Mouse (Mus musculus): ENCODE results near the gene Pimreg. TPM values are rescaled to one million over a fixed set of nuclear protein-coding genes. Genes with fewer than 3 reads are reported as not detected.

Pimreg gene
- polyA plus RNA-seq, 1 experiment from 2014 or later: 39.3 TPM

- Histone ChIP-seq H3K27me3 (ENCODE audit: control insufficient read depth, insufficient read depth, low read length) (peaks cover 6% of the 10 kb centered on the region), H3K4me2 (ENCODE audit: low read length) (peak overlapping the region; percentile 64), H3K9ac (replicated peaks; ENCODE audit: low read length) (peak overlapping the region; percentile 69), H3K4me3 (replicated peaks; ENCODE audit: low read depth, low read length) (peak overlapping the region; percentile 52), H3K27ac (replicated peaks; ENCODE audit: low read depth, low read length) (peak overlapping the region; percentile 79), H3K4me1 (ENCODE audit: control insufficient read depth, insufficient read depth, low read length) (0 out of 2 replicates have a peak, but pooled peaks cover 8% of the 10 kb centered on the region), H3K9me3 (ENCODE audit: control insufficient read depth, low read length) (no peaks in the 10 kb centered on the region), H3K36me3 (ENCODE audit: control insufficient read depth, insufficient read depth, low read length) (no peaks in the 10 kb centered on the region)
- ATAC-seq (ENCODE audit: low FRiP score, low TSS enrichment): peak; percentile 71
- WGBS: 1% methylated on average over 45 of the region's 45 CpGs
- peak; percentile 88 for DNase-seq
Measured at GRCm38 (mm10) chr11:72050895-72051858, 9.3 kb downstream of the Pimreg start.

GRCm38 (mm10) chr11:72052221-72052620, 10.4 kb downstream of the Pimreg start:
- no peak overlapping the region for H3K4me2 ChIP-seq (ENCODE audit: low read length)
- H3K36me3 ChIP-seq (ENCODE audit: control insufficient read depth, insufficient read depth, low read length): no peaks in the 10 kb centered on the region
- 63% methylated on average over 3 of the region's 3 CpGs for WGBS
- no peak for DNase-seq
- H3K27ac ChIP-seq (replicated peaks; ENCODE audit: low read depth, low read length): no peak overlapping the region
- no peak overlapping the region for H3K9ac ChIP-seq (replicated peaks; ENCODE audit: low read length)
- no peaks in the 10 kb centered on the region for H3K9me3 ChIP-seq (ENCODE audit: control insufficient read depth, low read length)
- ATAC-seq (ENCODE audit: low FRiP score, low TSS enrichment): no peak
- peaks cover 6% of the 10 kb centered on the region for H3K27me3 ChIP-seq (ENCODE audit: control insufficient read depth, insufficient read depth, low read length)
- no peak overlapping the region for H3K4me3 ChIP-seq (replicated peaks; ENCODE audit: low read depth, low read length)
- H3K4me1 ChIP-seq (ENCODE audit: control insufficient read depth, insufficient read depth, low read length): 0 out of 2 replicates have a peak, but pooled peaks cover 8% of the 10 kb centered on the region

GRCm38 (mm10) chr11:72052636-72053035, 10.8 kb downstream of the Pimreg start:
- Histone ChIP-seq H3K36me3 (ENCODE audit: control insufficient read depth, insufficient read depth, low read length) (no peaks in the 10 kb centered on the region), H3K4me1 (ENCODE audit: control insufficient read depth, insufficient read depth, low read length) (0 out of 2 replicates have a peak, but pooled peaks cover 8% of the 10 kb centered on the region), H3K27me3 (ENCODE audit: control insufficient read depth, insufficient read depth, low read length) (peaks cover 6% of the 10 kb centered on the region), H3K9me3 (ENCODE audit: control insufficient read depth, low read length) (no peaks in the 10 kb centered on the region), H3K4me2 (ENCODE audit: low read length) (no peak overlapping the region), H3K4me3 (replicated peaks; ENCODE audit: low read depth, low read length) (no peak overlapping the region), H3K9ac (replicated peaks; ENCODE audit: low read length) (no peak overlapping the region), H3K27ac (replicated peaks; ENCODE audit: low read depth, low read length) (no peak overlapping the region)
- DNase-seq (peak; percentile 89), ATAC-seq (ENCODE audit: low FRiP score, low TSS enrichment) (no peak)
- WGBS: 13% methylated on average over 5 of the region's 5 CpGs

- ATAC-seq (ENCODE audit: low FRiP score, low TSS enrichment): no peak
- H3K27ac ChIP-seq (replicated peaks; ENCODE audit: low read depth, low read length): no peak overlapping the region
- no peak overlapping the region for H3K4me2 ChIP-seq (ENCODE audit: low read length)
- no peak for DNase-seq
- peaks cover 1% of the 10 kb centered on the region for H3K27me3 ChIP-seq (ENCODE audit: control insufficient read depth, insufficient read depth, low read length)
- H3K4me3 ChIP-seq (replicated peaks; ENCODE audit: low read depth, low read length): no peak overlapping the region
- no peak overlapping the region for H3K9ac ChIP-seq (replicated peaks; ENCODE audit: low read length)
- H3K36me3 ChIP-seq (ENCODE audit: control insufficient read depth, insufficient read depth, low read length): no peaks in the 10 kb centered on the region
- H3K4me1 ChIP-seq (ENCODE audit: control insufficient read depth, insufficient read depth, low read length): 0 out of 2 replicates have a peak, but pooled peaks cover 5% of the 10 kb centered on the region
- no peaks in the 10 kb centered on the region for H3K9me3 ChIP-seq (ENCODE audit: control insufficient read depth, low read length)
- 30% methylated on average over 2 of the region's 2 CpGs for WGBS
Measured at GRCm38 (mm10) chr11:72055176-72055575, 13.3 kb downstream of the Pimreg start.

- Histone ChIP-seq H3K4me3 (replicated peaks; ENCODE audit: low read depth, low read length) (no peak overlapping the region), H3K36me3 (ENCODE audit: control insufficient read depth, insufficient read depth, low read length) (no peaks in the 10 kb centered on the region), H3K9ac (replicated peaks; ENCODE audit: low read length) (no peak overlapping the region), H3K27ac (replicated peaks; ENCODE audit: low read depth, low read length) (no peak overlapping the region), H3K4me2 (ENCODE audit: low read length) (no peak overlapping the region), H3K27me3 (ENCODE audit: control insufficient read depth, insufficient read depth, low read length) (no peaks in the 10 kb centered on the region), H3K9me3 (ENCODE audit: control insufficient read depth, low read length) (no peaks in the 10 kb centered on the region), H3K4me1 (ENCODE audit: control insufficient read depth, insufficient read depth, low read length) (no peaks in the 10 kb centered on the region)
- ATAC-seq (ENCODE audit: low FRiP score, low TSS enrichment) (no peak), DNase-seq (no peak)
- 73% methylated on average over 3 of the region's 3 CpGs for WGBS
Measured at GRCm38 (mm10) chr11:72057166-72057565, 15.3 kb downstream of the Pimreg start.

GRCm38 (mm10) chr11:72060416-72060815, 18.6 kb downstream of the Pimreg start:
- Histone ChIP-seq H3K9ac (replicated peaks; ENCODE audit: low read length) (no peak overlapping the region), H3K4me2 (ENCODE audit: low read length) (no peak overlapping the region), H3K27me3 (ENCODE audit: control insufficient read depth, insufficient read depth, low read length) (no peaks in the 10 kb centered on the region), H3K9me3 (ENCODE audit: control insufficient read depth, low read length) (peaks cover 3% of the 10 kb centered on the region; the same call in 1 of the 2 replicates), H3K4me3 (replicated peaks; ENCODE audit: low read depth, low read length) (no peak overlapping the region), H3K4me1 (ENCODE audit: control insufficient read depth, insufficient read depth, low read length) (no peaks in the 10 kb centered on the region), H3K36me3 (ENCODE audit: control insufficient read depth, insufficient read depth, low read length) (no peaks in the 10 kb centered on the region), H3K27ac (replicated peaks; ENCODE audit: low read depth, low read length) (no peak overlapping the region)
- WGBS: 85% methylated on average over 9 of the region's 9 CpGs
- ATAC-seq (ENCODE audit: low FRiP score, low TSS enrichment): no peak
- DNase-seq: no peak

- no peak overlapping the region for H3K27ac ChIP-seq (replicated peaks; ENCODE audit: low read depth, low read length)
- ATAC-seq (ENCODE audit: low FRiP score, low TSS enrichment): no peak
- H3K9me3 ChIP-seq (ENCODE audit: control insufficient read depth, low read length): peaks cover 3% of the 10 kb centered on the region; the same call in 1 of the 2 replicates
- no peak overlapping the region for H3K9ac ChIP-seq (replicated peaks; ENCODE audit: low read length)
- no peaks in the 10 kb centered on the region for H3K27me3 ChIP-seq (ENCODE audit: control insufficient read depth, insufficient read depth, low read length)
- DNase-seq: no peak
- H3K4me3 ChIP-seq (replicated peaks; ENCODE audit: low read depth, low read length): no peak overlapping the region
- WGBS: 87% methylated on average over 13 of the region's 13 CpGs
- H3K4me1 ChIP-seq (ENCODE audit: control insufficient read depth, insufficient read depth, low read length): no peaks in the 10 kb centered on the region
- H3K4me2 ChIP-seq (ENCODE audit: low read length): no peak overlapping the region
- no peaks in the 10 kb centered on the region for H3K36me3 ChIP-seq (ENCODE audit: control insufficient read depth, insufficient read depth, low read length)
Measured at GRCm38 (mm10) chr11:72061093-72061620, 19.3 kb downstream of the Pimreg start.

- no peak for DNase-seq
- Histone ChIP-seq H3K27me3 (ENCODE audit: control insufficient read depth, insufficient read depth, low read length) (no peaks in the 10 kb centered on the region), H3K4me1 (ENCODE audit: control insufficient read depth, insufficient read depth, low read length) (peaks cover 7% of the 10 kb centered on the region; the same call in 1 of the 2 replicates), H3K9me3 (ENCODE audit: control insufficient read depth, low read length) (peaks cover 3% of the 10 kb centered on the region; the same call in 1 of the 2 replicates), H3K36me3 (ENCODE audit: control insufficient read depth, insufficient read depth, low read length) (no peaks in the 10 kb centered on the region), H3K4me3 (replicated peaks; ENCODE audit: low read depth, low read length) (no peak overlapping the region), H3K27ac (replicated peaks; ENCODE audit: low read depth, low read length) (no peak overlapping the region), H3K4me2 (ENCODE audit: low read length) (no peak overlapping the region), H3K9ac (replicated peaks; ENCODE audit: low read length) (no peak overlapping the region)
- ATAC-seq (ENCODE audit: low FRiP score, low TSS enrichment): no peak
- 85% methylated on average over 6 of the region's 6 CpGs for WGBS
Measured at GRCm38 (mm10) chr11:72064414-72064813, 22.6 kb downstream of the Pimreg start.
